Mouse (Mus musculus) stomach, embryonic 14.5 days (tissue): ENCODE measurements around the gene Nnat. TPM values are rescaled to one million over a fixed set of nuclear protein-coding genes. Genes with fewer than 3 reads are reported as not detected.

Source experiments
- ATAC-seq: fragments of 200-750 bp; cut with Nextera tagmentation; 2 replicates; pipeline ENCODE4 v1.8.0; 2017; ENCODE audit warnings: low read depth, moderate TSS enrichment; ENCODE audit not compliant: insufficient number of reproducible peaks, insufficient read depth, low FRiP score
- H3K27ac ChIP-seq: fragments of 300-500 bp; sonication (generic); 2 replicates; pipeline ENCODE4 v1.5.1; 2014; ENCODE audit warnings: mild to moderate bottlenecking, low read length, moderate library complexity, mixed read lengths
- H3K27me3 ChIP-seq: fragments of 300-500 bp; sonication (generic); 2 replicates; pipeline ENCODE4 v1.6.1; 2014; ENCODE audit warnings: low read length, control low read depth, mixed read lengths; ENCODE audit not compliant: control insufficient read depth, insufficient read depth
- H3K36me3 ChIP-seq: fragments of 300-500 bp; sonication (generic); 2 replicates; pipeline ENCODE4 v1.6.1; 2014; ENCODE audit warnings: mild to moderate bottlenecking, control low read depth, low read length, moderate library complexity, mixed read lengths; ENCODE audit not compliant: control insufficient read depth, insufficient read depth
- H3K4me1 ChIP-seq: fragments of 300-500 bp; sonication (generic); 2 replicates; pipeline ENCODE4 v1.6.1; 2014; ENCODE audit warnings: low read length, control low read depth, mixed read lengths; ENCODE audit not compliant: control insufficient read depth, insufficient read depth
- H3K4me2 ChIP-seq: fragments of 300-500 bp; sonication (generic); replicated peaks from 2 replicates; pipeline ENCODE4 v1.6.1; 2014; ENCODE audit warnings: low read depth, low read length, control low read depth
- H3K4me3 ChIP-seq: fragments of 300-500 bp; sonication (generic); 2 replicates; pipeline ENCODE4 v1.5.1; 2014; ENCODE audit warnings: low read depth, low read length, control low read depth
- H3K9ac ChIP-seq: fragments of 300-500 bp; sonication (generic); replicated peaks from 2 replicates; pipeline ENCODE4 v1.6.1; 2014; ENCODE audit warnings: low read depth, mild to moderate bottlenecking, control low read depth, low read length, moderate library complexity, mixed read lengths
- H3K9me3 ChIP-seq: fragments of 300-500 bp; sonication (generic); 2 replicates; pipeline ENCODE4 v1.6.1; 2016; ENCODE audit warnings: low read depth, low read length, control low read depth; ENCODE audit not compliant: control insufficient read depth
- WGBS: fragments of 180-500 bp; shearing (Covaris S2); extraction: QIAGEN DNeasy Blood & Tissue Kit; methylation state at CpG from one replicate; pipeline ENCODE4 v1.1.7; 2014; 5-methylcytosine and 5-hydroxymethylcytosine counted together
- microRNA-seq: library from miRNA; unstranded; fragments of <30 nt; microRNA quantifications from one replicate; pipeline ENCODE4, GENCODE M21; 2016
- polyA plus RNA-seq: library from polyadenylated mRNA; unstranded; fragments of >200 nt; fragmentation: Nextera tagmentation; extraction: Ambion mirVana; gene quantifications from 2 replicates; pipeline ENCODE4 v1.2.1, GENCODE M21; 2014

The Nnat gene
- polyA plus RNA-seq, 1 experiment from 2014 or later: 400 TPM

- Histone ChIP-seq H3K4me3 (no peak overlapping the region), H3K4me1 (no peaks in the 10 kb centered on the region), H3K36me3 (no peaks in the 10 kb centered on the region), H3K4me2 (0 out of 2 replicates have a peak overlapping the region, but pooled peaks have one; percentile 6), H3K27me3 (no peaks in the 10 kb centered on the region), H3K9ac (no peak overlapping the region), H3K27ac (no peak overlapping the region), H3K9me3 (no peaks in the 10 kb centered on the region)
- no peak for ATAC-seq
- WGBS: 64% methylated on average over 22 of the region's 22 CpGs
Observed at GRCm38 (mm10) chr2:157596876-157597566, 37.1 kb downstream of the Nnat start.

GRCm38 (mm10) chr2:157601435-157601839 lies 41.6 kb downstream of the Nnat start:
- H3K9me3 ChIP-seq: no peaks in the 10 kb centered on the region
- no peak for ATAC-seq
- H3K27me3 ChIP-seq: no peaks in the 10 kb centered on the region
- H3K4me3 ChIP-seq: no peak overlapping the region
- H3K9ac ChIP-seq: no peak overlapping the region
- H3K36me3 ChIP-seq: no peaks in the 10 kb centered on the region
- no peak overlapping the region for H3K27ac ChIP-seq
- no peaks in the 10 kb centered on the region for H3K4me1 ChIP-seq
- H3K4me2 ChIP-seq: no peak overlapping the region
- WGBS: 39% methylated on average over 6 of the region's 6 CpGs

GRCm38 (mm10) chr2:157605025-157605675 lies 45.3 kb downstream of the Nnat start:
- WGBS: 5% methylated on average over 18 of the region's 18 CpGs
- 0 out of 2 replicates have a peak overlapping the region, but pooled peaks have one; percentile 4 for H3K9ac ChIP-seq
- H3K27me3 ChIP-seq: no peaks in the 10 kb centered on the region
- no peak for ATAC-seq
- no peak overlapping the region for H3K4me3 ChIP-seq
- peaks cover 12% of the 10 kb centered on the region; the same call in 1 of the 2 replicates for H3K4me1 ChIP-seq
- H3K9me3 ChIP-seq: no peaks in the 10 kb centered on the region
- H3K36me3 ChIP-seq: no peaks in the 10 kb centered on the region
- H3K27ac ChIP-seq: no peak overlapping the region
- H3K4me2 ChIP-seq: no peak overlapping the region

- Histone ChIP-seq H3K4me3 (no peak overlapping the region), H3K27me3 (no peaks in the 10 kb centered on the region), H3K4me1 (peaks cover 12% of the 10 kb centered on the region; the same call in 1 of the 2 replicates), H3K27ac (peak overlapping the region; percentile 75), H3K36me3 (no peaks in the 10 kb centered on the region), H3K9me3 (no peaks in the 10 kb centered on the region), H3K9ac (no peak overlapping the region), H3K4me2 (0 out of 2 replicates have a peak overlapping the region, but pooled peaks have one; percentile 1)
- peak; percentile 69; the same call in 1 of the 2 replicates for ATAC-seq
- 19% methylated on average over 9 of the region's 9 CpGs for WGBS
Observed at GRCm38 (mm10) chr2:157607542-157608236, 47.8 kb downstream of the Nnat start.

GRCm38 (mm10) chr2:157611735-157612134 lies 51.9 kb downstream of the Nnat start:
- Histone ChIP-seq H3K27ac (no peak overlapping the region), H3K27me3 (no peaks in the 10 kb centered on the region), H3K36me3 (no peaks in the 10 kb centered on the region), H3K4me2 (no peak overlapping the region), H3K9ac (no peak overlapping the region), H3K4me3 (no peak overlapping the region), H3K9me3 (no peaks in the 10 kb centered on the region), H3K4me1 (peaks cover 10% of the 10 kb centered on the region; the same call in 1 of the 2 replicates)
- WGBS: 82% methylated on average over 3 of the region's 3 CpGs
- ATAC-seq: no peak

Small RNA genes within 50 kb of the gene (microRNA-seq; reads per million reads assigned to microRNA genes)
- gene Gm23134: 2.1 reads per million

Other genes with a start within 250 kb of the Nnat start
- gene Ghrh, start 212.6 kb upstream of the Nnat start, polyA plus RNA-seq: not detected in 2 replicates
- 47.3 and 49.2 TPM in 2 replicates for gene Manbal, start 192.5 kb upstream of the Nnat start, polyA plus RNA-seq
- gene Src, start 141.6 kb upstream of the Nnat start, polyA plus RNA-seq: 17.1 and 17.2 TPM in 2 replicates
- 61.2 and 66.9 TPM in 2 replicates for gene Blcap, start 11.2 kb downstream of the Nnat start, polyA plus RNA-seq
- gene Ctnnbl1, start 177.3 kb downstream of the Nnat start, polyA plus RNA-seq: 50.7 and 55.4 TPM in 2 replicates